Mouse (Mus musculus) C2C12 (cell line): ENCODE data around the gene Senp7.
"Not testable (repeated sequence)": the region's sequence is repeated elsewhere in the genome, so short reads cannot be mapped to it uniquely, and the experiment has no call there.

Source experiments
- CTCF ChIP-seq: IDR thresholded peaks from one replicate; pipeline ENCODE4 v1.5.1; 2011; ENCODE audit not compliant: control insufficient read depth, insufficient read depth, insufficient read length
- MAX ChIP-seq: IDR thresholded peaks from one replicate; pipeline ENCODE4 v1.6.1; 2011; ENCODE audit warnings: mild to moderate bottlenecking, control low read depth
- MYOG ChIP-seq: IDR thresholded peaks from one replicate; pipeline ENCODE4 v1.6.1; 2011; ENCODE audit not compliant: control insufficient read depth, insufficient read length; ENCODE audit errors: extremely low read depth

DNA sequence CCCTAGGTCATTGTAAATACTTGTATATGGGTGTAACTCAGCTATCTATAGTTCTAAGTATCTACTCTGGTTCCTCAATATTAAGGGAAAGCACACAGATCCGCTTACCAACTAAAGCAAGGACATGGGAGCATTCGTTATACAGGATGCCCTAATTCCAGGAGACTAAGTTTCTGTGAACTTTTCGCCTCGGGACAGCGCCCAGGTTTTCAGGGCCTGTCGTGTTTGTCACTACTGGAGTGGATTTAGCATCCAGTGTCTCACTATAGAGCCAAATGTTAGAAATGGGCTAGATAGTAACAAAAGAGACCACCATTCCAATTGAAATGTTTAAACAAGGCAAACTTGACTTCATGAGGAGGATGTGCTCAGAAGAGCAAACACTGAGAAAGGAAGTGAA lies 25.0 kb downstream of the Senp7 start:
- TF ChIP-seq CTCF, MAX, MYOG: not testable (repeated sequence)
